Mouse (Mus musculus): ENCODE results near the gene Ccdc150.

The Ccdc150 gene

GRCm38 (mm10) chr1:54250158-54250866 is at the start of gene Ccdc150:
TSS of gene Ccdc150 (plus strand) at chr1:54250683.
- peak; percentile 90 for DNase-seq (ENCODE audit: low spot score)

GRCm38 (mm10) chr1:54220273-54220672 is 30.2 kb upstream of the Ccdc150 start:
- DNase-seq (ENCODE audit: low spot score) = no peak

- no peak for DNase-seq (ENCODE audit: low spot score)
Observed at GRCm38 (mm10) chr1:54242722-54243121, 7.8 kb upstream of the Ccdc150 start.

GRCm38 (mm10) chr1:54275552-54275951 is 25.1 kb downstream of the Ccdc150 start:
- no peak for DNase-seq (ENCODE audit: low spot score)

- no peak for DNase-seq (ENCODE audit: low spot score)
Observed at GRCm38 (mm10) chr1:54279628-54280027, 29.1 kb downstream of the Ccdc150 start.

- no peak for DNase-seq (ENCODE audit: low spot score)
Observed at GRCm38 (mm10) chr1:54280651-54281050, 30.2 kb downstream of the Ccdc150 start.

- no peak for DNase-seq (ENCODE audit: low spot score)
Observed at GRCm38 (mm10) chr1:54306404-54306803, 55.9 kb downstream of the Ccdc150 start.

- DNase-seq (ENCODE audit: low spot score) = no peak
Observed at GRCm38 (mm10) chr1:54326647-54327046, 76.2 kb downstream of the Ccdc150 start.

- DNase-seq (ENCODE audit: low spot score) = no peak
Observed at GRCm38 (mm10) chr1:54327876-54328545, 77.5 kb downstream of the Ccdc150 start.

GRCm38 (mm10) chr1:54332988-54333387 is 82.5 kb downstream of the Ccdc150 start:
- no peak for DNase-seq (ENCODE audit: low spot score)

GRCm38 (mm10) chr1:54354786-54355185 is 104.3 kb downstream of the Ccdc150 start:
- no peak for DNase-seq (ENCODE audit: low spot score)

- no peak for DNase-seq (ENCODE audit: low spot score)
Observed at GRCm38 (mm10) chr1:54355485-54355884, 105.0 kb downstream of the Ccdc150 start.

GRCm38 (mm10) chr1:54356566-54356965 is 106.1 kb downstream of the Ccdc150 start:
- DNase-seq (ENCODE audit: low spot score) = no peak

GRCm38 (mm10) chr1:54377506-54378051 is 127.1 kb downstream of the Ccdc150 start:
- DNase-seq (ENCODE audit: low spot score) = no peak

GRCm38 (mm10) chr1:54380978-54381914 is 130.8 kb downstream of the Ccdc150 start:
- DNase-seq (ENCODE audit: low spot score) = peak; percentile 45

- DNase-seq (ENCODE audit: low spot score) = no peak
Observed at GRCm38 (mm10) chr1:54384221-54384620, 133.7 kb downstream of the Ccdc150 start.

- DNase-seq (ENCODE audit: low spot score) = no peak
Observed at GRCm38 (mm10) chr1:54402736-54403135, 152.3 kb downstream of the Ccdc150 start.
